Mouse (Mus musculus): ENCODE measurements around the gene Trim80.
"Not testable (repeated sequence)": the region's sequence is repeated elsewhere in the genome, so short reads cannot be mapped to it uniquely, and the experiment has no call there.

DNA sequence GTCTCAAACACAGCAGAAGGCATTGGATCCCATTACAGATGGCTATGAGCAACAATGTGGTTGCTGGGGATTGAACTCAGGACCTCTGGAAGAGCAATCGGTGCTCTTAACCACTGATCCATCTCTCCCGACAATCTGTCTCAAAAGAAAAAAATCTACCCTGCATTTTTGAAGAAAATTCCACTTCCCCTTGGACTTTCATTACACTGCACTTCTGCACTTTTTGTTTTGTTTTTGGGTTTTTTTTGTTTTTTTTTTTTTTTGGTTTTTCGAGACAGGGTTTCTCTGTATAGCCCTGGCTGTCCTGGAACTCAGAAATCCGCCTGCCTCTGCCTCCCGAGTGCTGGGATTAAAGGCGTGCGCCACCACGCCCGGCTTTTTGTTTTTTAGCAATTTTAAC lies 56.2 kb downstream of the Trim80 start:
- not testable (repeated sequence) for TF ChIP-seq CTCF, EP300 (IDR thresholded peaks at IDR 0.05; ENCODE audit: low read depth)

All from heart, postnatal 0 days (tissue).